Mouse (Mus musculus) myocyte (in vitro differentiated cells): ENCODE measurements at regions not wholly inside any gene's neighbourhood (a gene's known extent, or its start where the extent isn't known, plus 50 kb on each side); places are given as distances from the start of the nearest gene placed in this dataset.

Experiments used
- CEBPB ChIP-seq: IDR thresholded peaks from 2 replicates; pipeline ENCODE4 v1.6.1; 2011; ENCODE audit warnings: mild to moderate bottlenecking, moderate library complexity; ENCODE audit not compliant: poor library complexity, insufficient read depth, severe bottlenecking
- POLR2A ChIP-seq: IDR thresholded peaks from one replicate; pipeline ENCODE4 v1.6.1; 2011; ENCODE audit warnings: low read depth, mild to moderate bottlenecking, control low read depth, moderate library complexity; ENCODE audit not compliant: insufficient read length
- REST ChIP-seq: IDR thresholded peaks from one replicate; pipeline ENCODE4 v1.6.1; 2011; ENCODE audit warnings: mild to moderate bottlenecking, control low read depth, moderate library complexity; ENCODE audit not compliant: insufficient read depth, insufficient read length
- SRF ChIP-seq: IDR thresholded peaks from one replicate; pipeline ENCODE4 v1.6.1; 2011; ENCODE audit warnings: low read depth; ENCODE audit not compliant: control insufficient read depth, insufficient read length
- TCF12 ChIP-seq: IDR thresholded peaks from one replicate; pipeline ENCODE4 v1.6.1; 2011; ENCODE audit warnings: mild to moderate bottlenecking, control low read depth; ENCODE audit not compliant: poor library complexity, insufficient read depth, severe bottlenecking
- USF1 ChIP-seq: IDR thresholded peaks from one replicate; pipeline ENCODE4 v1.6.1; 2011; ENCODE audit warnings: low read depth, mild to moderate bottlenecking, control low read depth, moderate library complexity

GRCm38 (mm10) chr8:44877066-44877465 lies 58.2 kb upstream of the Fat1 start:
- TF ChIP-seq TCF12: no peak
- no peak for TF ChIP-seq POLR2A
- TF ChIP-seq USF1: no peak
- no peak for TF ChIP-seq REST
- no peak for TF ChIP-seq SRF
- no peak for TF ChIP-seq CEBPB
